Comparison of ENCODE assay signal across 12 mouse cellular contexts in genomic region chr1:51539634-51540033, GRCm38 (mm10).
A peak's percentile ranks its signal among the peaks of the same experiment; 100 is the strongest.
DNase-seq lines count a peak whose midpoint lies in the region; ATAC-seq and TF ChIP-seq lines count a peak whose summit lies in the region.
"Had no signal": no experiment of that assay in that cellular context is flagged by ENCODE, and none has a peak within 500 bp of the region (broad histone marks: within the 10 kb centered on the region; RNA-seq: fewer than 3 reads in every experiment).

No protein-coding gene starts in this region.

- TF ChIP-seq POLR2A in cerebellum, adult 2 months (IDR thresholded peaks at IDR 0.05; ENCODE audit: borderline replicate concordance, insufficient read depth, low read length) = no peak

- no peak for ATAC-seq in heart, embryonic 15.5 days (replicated peaks; ENCODE audit: insufficient number of reproducible peaks, insufficient read depth, low FRiP score, low read depth)
- ATAC-seq in lung, postnatal 0 days = no peak
- ATAC-seq in common myeloid progenitor, adult 5-6 weeks (replicated peaks; ENCODE audit: low read depth, poor library complexity, severe bottlenecking) = peak; percentile 97

- no peak overlapping the region for H3K4me3 ChIP-seq in heart, embryonic 15.5 days
- H3K4me3 ChIP-seq in lung, postnatal 0 days (ENCODE audit: low read depth, low read length) = no peak overlapping the region
- H3K4me3 ChIP-seq in cerebellum, adult 2 months (replicated peaks; ENCODE audit: insufficient read depth, low read depth, low read length) = no peak overlapping the region
- H3K4me3 ChIP-seq: hindbrain, embryonic 10.5 days; myocyte had no signal

- DNase-seq in heart, postnatal 10 days = no peak
- peak; percentile 36 for DNase-seq in lung, postnatal 0 days (ENCODE audit: low spot score)
- DNase-seq in lung, postnatal 4 days = no peak
- peak; percentile 42 for DNase-seq in splenic B cell, adult 2 months (ENCODE audit: low read depth, low spot score)
- DNase-seq in cerebellum, adult 2 months = no peak
- no peak for DNase-seq in adrenal gland, postnatal 36 days
- DNase-seq: adrenal gland, adult 8-10 months had no signal

- H3K27me3 ChIP-seq in heart, embryonic 15.5 days = no peaks in the 10 kb centered on the region
- no peaks in the 10 kb centered on the region for H3K27me3 ChIP-seq in lung, postnatal 0 days (replicated peaks; ENCODE audit: insufficient read depth, low read length)
- no peaks in the 10 kb centered on the region for H3K27me3 ChIP-seq in splenic B cell, adult 2 months (ENCODE audit: control insufficient read depth, insufficient read depth, low read length, poor library complexity, severe bottlenecking)
- H3K27me3 ChIP-seq in cerebellum, adult 2 months (ENCODE audit: control insufficient read depth, insufficient read depth, low read length) = no peaks in the 10 kb centered on the region

- H3K4me2 ChIP-seq in heart, embryonic 15.5 days = no peak overlapping the region
- no peak overlapping the region for H3K4me2 ChIP-seq in lung, postnatal 0 days (replicated peaks; ENCODE audit: low read depth, low read length)
- H3K4me2 ChIP-seq: liver, embryonic 11.5 days had no signal

- H3K9ac ChIP-seq in heart, embryonic 15.5 days = no peak overlapping the region
- no peak overlapping the region for H3K9ac ChIP-seq in lung, postnatal 0 days (replicated peaks; ENCODE audit: low read depth)

- H3K4me1 ChIP-seq in heart, embryonic 15.5 days (replicated peaks) = peaks cover 8% of the 10 kb centered on the region; the same call in 1 of the 2 replicates
- H3K4me1 ChIP-seq in lung, postnatal 0 days (ENCODE audit: insufficient read depth, low read depth, low read length) = peaks cover 8% of the 10 kb centered on the region; the same call in 1 of the 2 replicates
- H3K4me1 ChIP-seq in cerebellum, adult 2 months (ENCODE audit: control insufficient read depth, insufficient read depth, low read length) = no peaks in the 10 kb centered on the region

- H3K36me3 ChIP-seq in heart, embryonic 15.5 days = no peaks in the 10 kb centered on the region
- no peaks in the 10 kb centered on the region for H3K36me3 ChIP-seq in lung, postnatal 0 days (ENCODE audit: insufficient read depth, low read length)
- H3K36me3 ChIP-seq in splenic B cell, adult 2 months (ENCODE audit: control insufficient read depth, insufficient read depth, low read length, poor library complexity, severe bottlenecking) = no peaks in the 10 kb centered on the region
- H3K36me3 ChIP-seq: hindbrain, embryonic 10.5 days had no signal

- no peak for TF ChIP-seq CTCF in lung, postnatal 0 days (IDR thresholded peaks at IDR 0.05)
- no peak for TF ChIP-seq CTCF in cerebellum, adult 2 months (IDR thresholded peaks at IDR 0.05; ENCODE audit: borderline replicate concordance, insufficient read depth, low read depth, low read length)

- H3K9me3 ChIP-seq in heart, embryonic 15.5 days (replicated peaks) = no peaks in the 10 kb centered on the region
- H3K9me3 ChIP-seq in lung, postnatal 0 days (ENCODE audit: low read length) = no peaks in the 10 kb centered on the region
- H3K9me3 ChIP-seq: hindbrain, embryonic 10.5 days had no signal

- TF ChIP-seq EP300 in lung, postnatal 0 days (IDR thresholded peaks at IDR 0.05) = no peak

- WGBS in heart, embryonic 15.5 days = 47% methylated on average over 4 of the region's 4 CpGs
- WGBS in lung, postnatal 0 days = 54% methylated on average over 4 of the region's 4 CpGs
- WGBS in cerebellum, adult 2 months = 48% methylated on average over 4 of the region's 4 CpGs

- 0 out of 2 replicates have a peak overlapping the region, but pooled peaks have one; percentile 2 for H3K27ac ChIP-seq in heart, embryonic 15.5 days
- H3K27ac ChIP-seq in lung, postnatal 0 days (ENCODE audit: low read length) = no peak overlapping the region
- H3K27ac ChIP-seq in cerebellum, adult 2 months (ENCODE audit: insufficient read depth, low read length) = no peak overlapping the region
- H3K27ac ChIP-seq: hindbrain, embryonic 10.5 days had no signal

- intact Hi-C loops in heart, postnatal 10 days (cut with DNase I) = no loop called here

Comparison
In these comparisons a context has a peak if more than half of its experiments do, and no peak if none do; other contexts are left out.
1. DNase-seq: peak in lung, postnatal 0 days (single experiment) and splenic B cell, adult 2 months (single experiment); none in heart, postnatal 10 days (0 of 2), lung, postnatal 4 days (0 of 2), cerebellum, adult 2 months (0 of 2) and adrenal gland, postnatal 36 days (0 of 2).